Mouse (Mus musculus) gonadal fat pad, adult 2 months (tissue): ENCODE results near the gene Stox2. TPM values are rescaled to one million over a fixed set of nuclear protein-coding genes. Genes with fewer than 3 reads are reported as not detected.

ENCODE experiments used
- DNase-seq: peaks from one replicate; pipeline ENCODE4 v3.0.0-alpha.2; 2012; ENCODE audit warnings: low read depth
- polyA plus RNA-seq: library from polyadenylated mRNA; depleted of rRNA; stranded (reverse); fragments of >200 nt; gene quantifications from 2 replicates; pipeline ENCODE4 v1.2.3, GENCODE M21; 2012; rRNA removed

Stox2 gene
- polyA plus RNA-seq, 1 experiment = 5.1 TPM

- DNase-seq = no peak
These were observed 263.2 kb downstream of the Stox2 start for GRCm38 (mm10) chr8:47182771-47183558.

- no peak for DNase-seq
These were observed 263.9 kb downstream of the Stox2 start for GRCm38 (mm10) chr8:47182292-47182691.

GRCm38 (mm10) chr8:47181032-47181698 is 265.0 kb downstream of the Stox2 start:
- no peak for DNase-seq

- no peak for DNase-seq
These were observed 266.0 kb downstream of the Stox2 start for GRCm38 (mm10) chr8:47180181-47180580.

- no peak for DNase-seq
These were observed 267.4 kb downstream of the Stox2 start for GRCm38 (mm10) chr8:47178785-47179184.

GRCm38 (mm10) chr8:47173823-47174222 is 272.3 kb downstream of the Stox2 start:
- no peak for DNase-seq

GRCm38 (mm10) chr8:47172848-47173247 is 273.3 kb downstream of the Stox2 start:
- no peak for DNase-seq

GRCm38 (mm10) chr8:47160688-47161087 is 285.5 kb downstream of the Stox2 start:
- no peak for DNase-seq

- DNase-seq = no peak
These were observed 291.6 kb downstream of the Stox2 start for GRCm38 (mm10) chr8:47154521-47154920.

GRCm38 (mm10) chr8:47145258-47145657 is 300.9 kb downstream of the Stox2 start:
- no peak for DNase-seq

- DNase-seq = no peak
These were observed 310.1 kb downstream of the Stox2 start for GRCm38 (mm10) chr8:47136047-47136446.

GRCm38 (mm10) chr8:47135586-47135985 is 310.6 kb downstream of the Stox2 start:
- no peak for DNase-seq

- no peak for DNase-seq
These were observed 311.4 kb downstream of the Stox2 start for GRCm38 (mm10) chr8:47134736-47135135.

GRCm38 (mm10) chr8:47133381-47133780 is 312.8 kb downstream of the Stox2 start:
- DNase-seq = no peak

Other genes with a start within 250 kb of the Stox2 start
- gene Trappc11, start 87.1 kb upstream of the Stox2 start, polyA plus RNA-seq = 24.1 and 24.3 TPM in 2 replicates
- 12.5 and 13.4 TPM in 2 replicates for gene Rwdd4a, start 87.3 kb upstream of the Stox2 start, polyA plus RNA-seq
- 4.8 and 7.1 TPM in 2 replicates for gene Ing2, start 229.2 kb upstream of the Stox2 start, polyA plus RNA-seq